ENCODE assay signal across 16 mouse cellular contexts in the genomic region with DNA sequence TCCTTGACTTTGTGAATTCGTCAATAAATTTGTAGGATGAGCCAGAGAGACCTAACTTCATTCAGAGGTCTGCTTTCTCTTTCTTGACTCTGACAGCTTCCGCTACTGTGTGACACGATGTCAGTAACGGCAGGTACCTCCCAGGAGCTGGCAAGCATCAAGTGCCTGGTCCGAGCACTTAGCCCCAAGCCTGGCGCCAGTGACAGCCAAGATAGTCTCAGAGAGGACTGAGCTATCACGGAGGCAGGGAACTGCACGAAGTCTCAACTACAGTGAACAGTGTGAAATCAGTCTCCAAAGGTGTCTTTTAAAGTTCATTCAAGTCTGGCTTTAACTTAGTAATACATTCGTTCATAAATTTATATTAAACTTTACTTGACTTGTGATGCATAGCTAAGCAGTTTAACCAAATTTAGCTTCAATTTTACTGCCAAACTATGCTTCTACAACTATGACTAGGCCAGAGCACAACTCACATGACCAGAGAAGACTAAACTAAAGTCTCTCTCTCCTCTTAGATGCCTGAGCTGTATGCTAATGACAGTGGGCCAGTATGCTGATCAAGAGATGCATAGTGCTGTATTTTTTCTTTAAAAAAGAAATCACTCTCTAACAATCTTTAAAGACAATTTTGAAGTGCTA. TPM values are rescaled to one million over a fixed set of nuclear protein-coding genes. Genes with fewer than 3 reads are reported as not detected.
DNase-seq lines count a peak whose midpoint lies in the region; ATAC-seq and TF ChIP-seq lines count a peak whose summit lies in the region.
"Had no signal": no experiment of that assay in that cellular context is flagged by ENCODE, and none has a peak within 500 bp of the region (broad histone marks: within the 10 kb centered on the region; RNA-seq: fewer than 3 reads in every experiment).

No protein-coding gene starts in this region.

- H3K9ac ChIP-seq in heart, embryonic 11.5 days (ENCODE audit: low read depth, low read length), result no peak overlapping the region
- H3K9ac ChIP-seq in heart, embryonic 16.5 days (ENCODE audit: low read length), result no peak overlapping the region
- H3K9ac ChIP-seq: heart, embryonic 15.5 days; intestine, embryonic 15.5 days had no signal

- DNase-seq in heart, postnatal 25 days (ENCODE audit: low spot score), result no peak
- no peak for DNase-seq in heart, adult 18-20 months
- peak; percentile 70 for DNase-seq in A20 (ENCODE audit: low read depth, low spot score)
- DNase-seq: adrenal gland, postnatal 25 days; gastrocnemius, adult 2 months; gastrocnemius, postnatal 25 days; heart, adult 11 months had no signal

- H3ac ChIP-seq in myocyte (ENCODE audit: control insufficient read depth, insufficient read length), result no peak overlapping the region

- no peak overlapping the region for H3K4me3 ChIP-seq in heart, embryonic 11.5 days (ENCODE audit: low read depth, low read length)
- H3K4me3 ChIP-seq in heart, embryonic 16.5 days (ENCODE audit: low read length), result no peak overlapping the region
- no peak overlapping the region for H3K4me3 ChIP-seq in myocyte

- no peaks in the 10 kb centered on the region for H3K79me2 ChIP-seq in myocyte (ENCODE audit: control insufficient read depth, insufficient read depth)

- WGBS in heart, embryonic 11.5 days (ENCODE audit: insufficient replicate concordance), result 48% methylated on average over 9 of the region's 9 CpGs
- WGBS in heart, embryonic 16.5 days, result 42% methylated on average over 9 of the region's 9 CpGs

- no peaks in the 10 kb centered on the region for H3K4me1 ChIP-seq in heart, embryonic 11.5 days (ENCODE audit: control insufficient read depth, insufficient read depth, low read length)
- H3K4me1 ChIP-seq in heart, embryonic 16.5 days (ENCODE audit: control insufficient read depth, insufficient read depth, low read length), result no peaks in the 10 kb centered on the region
- H3K4me1 ChIP-seq: heart, embryonic 15.5 days; intestine, embryonic 15.5 days had no signal

- H3K4me2 ChIP-seq in heart, embryonic 11.5 days, result peak overlapping the region; percentile 6; the same call in 1 of the 2 replicates
- 0 out of 2 replicates have a peak overlapping the region, but pooled peaks have one; percentile 3 for H3K4me2 ChIP-seq in heart, embryonic 16.5 days (ENCODE audit: low read depth, low read length)
- H3K4me2 ChIP-seq in myocyte (ENCODE audit: low read depth), result peak overlapping the region; percentile 88

- intact Hi-C loops in heart, postnatal 25 days (cut with DNase I), result loop anchor here (1.0 to 2.0 kb wide), 2 partner anchors 29 to 198 kb away; partner anchors contain the start of gene Myb

- no peaks in the 10 kb centered on the region for H3K9me3 ChIP-seq in heart, embryonic 11.5 days (replicated peaks; ENCODE audit: control insufficient read depth, low read length)
- H3K9me3 ChIP-seq in heart, embryonic 16.5 days (replicated peaks; ENCODE audit: control insufficient read depth, low read length), result no peaks in the 10 kb centered on the region
- H3K9me3 ChIP-seq: embryonic facial prominence, embryonic 13.5 days; forebrain, embryonic 10.5 days; heart, embryonic 15.5 days; intestine, embryonic 15.5 days had no signal

- TF ChIP-seq POLR2A in myocyte (IDR thresholded peaks at IDR 0.05; ENCODE audit: insufficient read length, low read depth), result no peak

- no peaks in the 10 kb centered on the region for H3K27me3 ChIP-seq in heart, embryonic 11.5 days (ENCODE audit: control insufficient read depth, insufficient read depth, low read length)
- H3K27me3 ChIP-seq in heart, embryonic 16.5 days (ENCODE audit: control insufficient read depth, insufficient read depth, low read length), result no peaks in the 10 kb centered on the region
- H3K27me3 ChIP-seq in myocyte (ENCODE audit: control insufficient read depth, insufficient read depth, insufficient read length), result peaks cover 23% of the 10 kb centered on the region
- H3K27me3 ChIP-seq: embryonic facial prominence, embryonic 13.5 days; heart, embryonic 15.5 days; intestine, embryonic 15.5 days had no signal

- H3K36me3 ChIP-seq in heart, embryonic 11.5 days (ENCODE audit: control insufficient read depth, insufficient read depth, low read length), result no peaks in the 10 kb centered on the region
- H3K36me3 ChIP-seq in heart, embryonic 16.5 days (ENCODE audit: control insufficient read depth, insufficient read depth), result no peaks in the 10 kb centered on the region
- H3K36me3 ChIP-seq in myocyte (ENCODE audit: control insufficient read depth, insufficient read depth), result no peaks in the 10 kb centered on the region
- H3K36me3 ChIP-seq: embryonic facial prominence, embryonic 13.5 days; forebrain, embryonic 10.5 days; heart, embryonic 15.5 days; intestine, embryonic 15.5 days had no signal

- ATAC-seq in heart, embryonic 11.5 days (replicated peaks; ENCODE audit: insufficient number of reproducible peaks, low FRiP score, low TSS enrichment), result no peak
- no peak for ATAC-seq in heart, embryonic 16.5 days (replicated peaks; ENCODE audit: extremely low read depth, insufficient read depth, low FRiP score)
- ATAC-seq in granulocyte monocyte progenitor cell, adult 5-6 weeks (replicated peaks; ENCODE audit: poor library complexity, severe bottlenecking), result no peak

- no peak overlapping the region for H3K27ac ChIP-seq in heart, embryonic 11.5 days (ENCODE audit: low read depth, low read length)
- H3K27ac ChIP-seq in heart, embryonic 16.5 days (ENCODE audit: low read length), result no peak overlapping the region
- H3K27ac ChIP-seq: embryonic facial prominence, embryonic 13.5 days; forebrain, embryonic 10.5 days; gastrocnemius, adult 2 months; heart, embryonic 15.5 days; hindbrain, embryonic 14.5 days; intestine, embryonic 15.5 days had no signal

TF ChIP-seq in myocyte, 11 proteins besides CTCF, POLR2A, EP300 and RAD21:
- no peak for TF ChIP-seq POLR2AphosphoS2 (IDR thresholded peaks at IDR 0.05; ENCODE audit: insufficient read length, low read depth)
- TF ChIP-seq REST (IDR thresholded peaks at IDR 0.05; ENCODE audit: insufficient read depth, insufficient read length), result no peak
- no peak for TF ChIP-seq MAX (IDR thresholded peaks at IDR 0.05; ENCODE audit: low read depth)
- TF ChIP-seq TCF3 (IDR thresholded peaks at IDR 0.05; ENCODE audit: insufficient read length, low read depth), result no peak
- TF ChIP-seq USF1 (IDR thresholded peaks at IDR 0.05; ENCODE audit: low read depth), result no peak
- TF ChIP-seq E2F4 (IDR thresholded peaks at IDR 0.05; ENCODE audit: insufficient read depth), result no peak
- TF ChIP-seq CEBPB (IDR thresholded peaks at IDR 0.05; ENCODE audit: insufficient read depth, poor library complexity, severe bottlenecking), result no peak
- TF ChIP-seq SRF (IDR thresholded peaks at IDR 0.05; ENCODE audit: control insufficient read depth, insufficient read length, low read depth), result no peak
- TF ChIP-seq TCF12 (IDR thresholded peaks at IDR 0.05; ENCODE audit: insufficient read depth, poor library complexity, severe bottlenecking), result no peak
- no peak for TF ChIP-seq MYOD1 (IDR thresholded peaks at IDR 0.05; ENCODE audit: control insufficient read depth in 1 of 3, insufficient read length in 2 of 3, low read depth in 2 of 3)
- TF ChIP-seq MYOG (IDR thresholded peaks at IDR 0.05; ENCODE audit: control insufficient read depth in 1 of 3, insufficient read depth in 1 of 3, insufficient read length in 2 of 3, low read depth in 2 of 3), result no peak

RNA-seq across cellular contexts. Expression of gene Myb, which starts 29.1 kb away (rescaled TPM):
- 1.1 and 1.9 TPM in 2 replicates for polyA plus RNA-seq in heart, embryonic 11.5 days (2014; fragmentation: Nextera tagmentation; extraction: Ambion mirVana)
- total RNA-seq in heart, postnatal 25 days (2021), result under 1 TPM in 1 of 2 experiments, not detected in 1; 0.23 TPM
- polyA plus RNA-seq in heart, embryonic 16.5 days (2015; fragmentation: Nextera tagmentation; extraction: Ambion mirVana), result 6.3 and 15.9 TPM in 2 replicates
- under 1 TPM; 0.07 to 0.21 TPM for total RNA-seq in heart, adult 18-20 months (2021)
- 0.02 TPM for polyA plus RNA-seq in myocyte (2012; fragmentation: generic; extraction: Trizol)
- total RNA-seq in granulocyte monocyte progenitor cell, adult 5-6 weeks (2014; fragmentation: Nextera tagmentation), result 711 and 754 TPM in 2 replicates
- 604 and 618 TPM in 2 replicates for total RNA-seq in granulocyte monocyte progenitor cell, adult 5-6 weeks (2017)
- total RNA-seq: gastrocnemius, adult 2 months had no signal

Comparison
In these comparisons a context has a peak if more than half of its experiments do, and no peak if none do; other contexts are left out.
1. H3K4me2 ChIP-seq: peak in every context shown above with its lines; median percentile 88 in myocyte; 6 in heart, embryonic 11.5 days; 3 in heart, embryonic 16.5 days.
2. RNA of gene Myb, which starts 29.1 kb away (total RNA-seq): 604 to 754 TPM in granulocyte monocyte progenitor cell, adult 5-6 weeks; 0.23 TPM in heart, postnatal 25 days and 0.07 to 0.21 TPM in heart, adult 18-20 months; every median in the first group is over 100 times any median in the second.